Mouse (Mus musculus) A20 (cell line): Measurements from ENCODE around the gene Hyal2.

ENCODE experiments used
- DNase-seq: peaks from one replicate; pipeline ENCODE4 v3.0.0-alpha.2; 2011; ENCODE audit warnings: low read depth, low spot score

Gene Hyal2

GRCm38 (mm10) chr9:107545602-107546001, 22.1 kb upstream of the Hyal2 start:
- DNase-seq = peak; percentile 74

GRCm38 (mm10) chr9:107547026-107547425, 20.7 kb upstream of the Hyal2 start, which contains the start of gene Zmynd10:
TSS of gene Zmynd10 (plus strand) at chr9:107547298.
- peak; percentile 94 for DNase-seq

DNA sequence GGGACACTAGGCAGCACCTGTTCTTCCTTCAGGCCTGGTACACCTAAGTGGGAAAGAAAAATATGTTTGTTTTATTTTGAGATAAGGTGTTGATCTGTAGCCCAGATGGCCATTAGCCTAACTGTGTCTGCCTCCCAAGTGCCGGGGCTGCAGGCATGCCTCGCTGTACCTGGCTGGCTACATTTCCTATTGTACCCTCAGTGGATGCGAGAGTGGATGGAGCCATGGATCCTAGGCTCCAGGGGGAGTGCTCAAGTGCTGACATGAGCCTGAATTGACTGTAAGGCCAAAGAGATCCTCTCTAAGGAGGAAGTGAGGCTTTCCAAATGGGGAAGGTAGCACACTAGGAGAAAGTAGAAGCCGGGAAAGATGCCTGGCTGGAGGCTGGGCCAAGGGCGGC, 19.8 kb upstream of the Hyal2 start:
- no peak for DNase-seq

- DNase-seq = no peak
These were observed 18.9 kb upstream of the Hyal2 start for GRCm38 (mm10) chr9:107548820-107549219.

DNA sequence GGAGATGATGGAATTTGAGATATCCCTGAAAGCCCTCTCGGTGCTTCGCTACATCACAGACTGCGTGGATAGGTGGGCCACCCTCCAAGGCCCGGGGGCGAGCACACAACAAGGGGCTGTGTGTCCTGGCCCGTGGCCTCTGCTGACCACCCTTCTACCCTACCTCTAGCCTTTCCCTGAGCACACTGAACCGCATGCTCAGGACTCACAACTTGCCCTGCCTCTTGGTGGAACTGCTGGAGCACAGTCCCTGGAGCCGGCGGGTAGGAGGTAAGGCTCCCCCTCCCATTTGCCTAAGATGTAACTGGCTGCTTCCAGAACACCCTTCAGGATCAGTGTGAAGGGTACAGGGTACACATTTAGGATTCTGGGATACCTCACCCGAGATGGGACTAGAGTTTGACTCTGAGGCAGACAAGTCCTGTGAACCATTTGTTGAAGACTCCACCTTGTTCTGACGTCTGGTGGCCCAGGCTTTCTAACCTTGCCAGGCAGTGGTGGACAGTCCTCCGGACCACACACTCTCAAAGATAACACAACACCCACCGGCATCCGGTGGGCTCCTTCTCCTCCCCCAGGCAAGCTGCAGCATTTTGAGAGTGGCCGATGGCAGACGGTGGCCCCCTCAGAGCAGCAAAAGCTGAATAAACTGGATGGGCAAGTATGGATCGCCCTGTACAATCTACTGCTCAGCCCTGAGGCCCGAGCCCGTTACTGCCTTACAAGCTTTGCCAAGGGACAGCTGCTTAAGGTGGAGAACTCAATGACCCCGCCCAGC, 18.3 kb upstream of the Hyal2 start:
- no peak for DNase-seq

GRCm38 (mm10) chr9:107550491-107551116, 17.1 kb upstream of the Hyal2 start:
- no peak for DNase-seq

GRCm38 (mm10) chr9:107551117-107551889, 16.4 kb upstream of the Hyal2 start, which contains the start of gene Rassf1:
TSS of gene Rassf1 (plus strand) at chr9:107551555.
- DNase-seq = no peak

DNA sequence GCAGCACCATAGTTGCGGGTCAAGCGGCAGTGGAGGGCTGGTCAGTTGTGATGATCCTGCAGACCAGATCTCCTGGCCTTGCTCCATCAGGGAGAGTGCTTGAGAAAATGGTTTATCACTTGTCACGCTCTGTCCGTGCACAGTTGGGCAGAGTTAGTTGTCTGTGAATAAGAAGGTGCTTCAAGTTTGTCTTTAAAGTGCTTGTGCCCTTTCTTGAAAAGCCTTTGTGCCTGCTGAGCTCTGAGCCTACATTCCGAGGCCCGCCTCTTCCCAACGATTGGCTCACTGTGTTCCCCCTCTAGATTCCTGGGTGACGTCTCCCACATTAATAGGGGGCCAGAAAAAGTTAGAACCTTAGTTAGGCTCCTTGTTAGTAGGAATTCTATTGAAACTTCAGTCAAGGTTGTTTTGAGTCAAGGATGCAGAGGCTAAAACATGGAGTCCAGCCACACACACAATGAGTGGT, 15.8 kb upstream of the Hyal2 start:
- no peak for DNase-seq

DNA sequence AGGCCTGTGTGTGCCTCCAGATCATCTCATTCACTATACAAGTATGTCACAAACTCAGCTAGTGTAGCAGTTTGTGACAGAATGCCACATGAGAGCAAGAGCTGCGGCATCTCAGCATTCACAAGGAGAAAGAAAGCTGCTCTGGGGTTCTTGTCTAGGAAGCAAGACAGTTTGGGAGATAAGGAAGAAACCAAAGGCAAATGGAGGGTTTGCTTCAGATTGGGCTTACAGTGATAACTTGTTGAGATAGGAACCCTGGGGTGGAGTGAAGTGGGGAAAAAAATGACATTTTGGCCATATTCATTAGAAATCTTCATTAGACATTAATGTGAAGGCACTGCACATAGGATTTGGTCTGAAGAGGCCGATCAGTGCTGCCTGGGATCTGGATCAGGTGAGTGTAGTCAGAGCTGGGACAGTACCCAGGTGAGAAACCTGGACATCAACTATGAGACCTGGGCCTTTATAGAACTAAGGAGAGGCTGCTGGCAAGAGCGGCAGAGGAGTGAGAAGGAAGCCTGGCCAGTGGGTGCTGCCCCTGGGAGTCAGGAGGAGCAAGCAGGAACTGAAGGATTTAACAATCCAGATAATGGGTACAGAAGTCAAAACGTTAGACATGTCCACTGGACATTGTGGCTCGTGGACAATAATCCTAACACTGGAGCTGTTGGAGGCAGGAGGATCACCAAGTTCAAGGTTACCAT, 14.9 kb upstream of the Hyal2 start:
- no peak for DNase-seq

DNA sequence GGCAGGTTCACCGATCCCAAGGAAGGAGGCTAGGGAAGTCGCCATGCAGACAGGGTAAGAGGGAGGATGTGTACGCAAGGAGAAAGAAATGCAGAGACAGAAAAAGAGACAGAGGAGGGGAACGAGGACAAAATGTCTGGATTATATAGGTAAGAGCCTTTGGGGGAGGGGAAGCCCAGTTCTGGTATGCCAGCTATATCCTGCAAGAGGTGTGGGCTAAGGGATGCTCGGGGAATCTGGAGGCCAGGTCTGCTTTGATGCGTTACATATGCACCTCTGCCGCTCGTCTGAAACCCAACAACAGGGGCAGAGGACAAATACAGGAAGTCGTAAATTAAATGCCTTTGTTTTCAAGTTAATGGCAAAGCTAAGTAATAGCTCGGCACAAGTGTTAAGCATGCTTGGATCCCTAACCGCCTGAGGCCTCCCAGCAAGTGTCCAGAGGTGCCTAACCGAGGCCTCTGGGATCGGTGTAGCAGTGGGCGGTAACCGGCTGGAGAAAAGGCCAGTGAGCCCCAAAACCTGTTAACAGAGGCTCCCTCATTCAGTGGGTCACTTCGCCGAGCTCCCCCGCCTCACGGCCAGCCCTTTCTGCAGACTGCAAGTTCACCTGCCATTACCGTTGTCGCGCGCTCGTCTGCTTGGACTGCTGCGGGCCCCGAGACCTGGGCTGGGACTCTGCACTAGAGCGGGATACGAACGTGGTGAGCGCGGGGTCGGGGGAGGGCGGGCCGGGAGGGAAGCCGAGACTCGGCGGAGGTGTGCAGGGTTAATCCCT, 14.0 kb upstream of the Hyal2 start:
- peak; percentile 62 for DNase-seq

DNA sequence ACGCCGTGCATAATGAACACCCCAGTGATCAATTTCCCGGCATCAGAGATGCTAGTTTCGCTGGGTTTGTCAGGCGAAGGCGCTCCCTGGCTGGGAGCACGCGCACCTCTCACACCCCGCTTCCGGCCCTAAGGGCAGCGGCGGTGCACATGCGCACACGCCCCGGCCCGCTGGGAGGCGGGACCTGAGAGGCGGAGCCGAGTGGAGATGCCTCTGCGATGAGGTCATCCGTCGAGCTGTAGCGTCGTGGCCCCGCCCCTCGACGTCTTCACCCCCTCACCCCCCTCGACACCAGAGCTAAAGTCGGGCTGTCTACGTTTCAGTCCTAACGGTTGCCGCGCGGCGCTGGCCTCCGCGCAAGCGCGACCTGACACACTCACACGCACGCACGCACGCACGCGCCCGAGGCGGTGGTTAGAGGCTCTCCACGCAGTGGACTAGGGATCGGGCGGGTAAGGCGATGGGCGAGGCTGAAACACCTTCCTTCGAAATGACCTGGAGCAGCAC, 13.4 kb upstream of the Hyal2 start:
- peak; percentile 100 for DNase-seq

- DNase-seq = no peak
These were observed 12.7 kb upstream of the Hyal2 start for GRCm38 (mm10) chr9:107555031-107555457.

GRCm38 (mm10) chr9:107555701-107556100, 12.0 kb upstream of the Hyal2 start:
- DNase-seq = no peak

- no peak for DNase-seq
These were observed 11.4 kb upstream of the Hyal2 start for GRCm38 (mm10) chr9:107556346-107556745.

- DNase-seq = peak; percentile 96
These were observed 4.6 kb upstream of the Hyal2 start, which contains the start of gene Tusc2 for GRCm38 (mm10) chr9:107563029-107563581. TSS of gene Tusc2 (plus strand) at chr9:107563255.

DNA sequence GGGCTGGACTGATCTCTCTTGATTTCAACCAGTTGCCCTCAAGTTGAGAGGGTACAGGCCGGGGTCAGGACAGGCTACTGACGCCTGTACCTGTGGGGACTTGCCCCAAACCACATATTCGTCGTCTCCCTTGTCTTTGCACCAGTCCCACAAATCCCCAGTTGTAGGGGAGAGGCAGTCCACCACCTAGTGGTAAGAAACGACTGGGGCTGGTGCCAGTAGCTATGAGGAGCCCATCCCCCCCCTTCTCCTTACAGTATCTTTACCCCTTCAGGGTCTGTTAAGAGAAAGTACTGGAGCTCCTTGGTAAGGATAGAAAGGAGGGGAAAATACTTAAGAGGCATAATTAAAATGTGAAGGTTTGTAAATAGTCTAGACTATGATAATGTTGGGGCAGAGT, 2.2 kb upstream of the Hyal2 start:
- DNase-seq = peak; percentile 50

DNA sequence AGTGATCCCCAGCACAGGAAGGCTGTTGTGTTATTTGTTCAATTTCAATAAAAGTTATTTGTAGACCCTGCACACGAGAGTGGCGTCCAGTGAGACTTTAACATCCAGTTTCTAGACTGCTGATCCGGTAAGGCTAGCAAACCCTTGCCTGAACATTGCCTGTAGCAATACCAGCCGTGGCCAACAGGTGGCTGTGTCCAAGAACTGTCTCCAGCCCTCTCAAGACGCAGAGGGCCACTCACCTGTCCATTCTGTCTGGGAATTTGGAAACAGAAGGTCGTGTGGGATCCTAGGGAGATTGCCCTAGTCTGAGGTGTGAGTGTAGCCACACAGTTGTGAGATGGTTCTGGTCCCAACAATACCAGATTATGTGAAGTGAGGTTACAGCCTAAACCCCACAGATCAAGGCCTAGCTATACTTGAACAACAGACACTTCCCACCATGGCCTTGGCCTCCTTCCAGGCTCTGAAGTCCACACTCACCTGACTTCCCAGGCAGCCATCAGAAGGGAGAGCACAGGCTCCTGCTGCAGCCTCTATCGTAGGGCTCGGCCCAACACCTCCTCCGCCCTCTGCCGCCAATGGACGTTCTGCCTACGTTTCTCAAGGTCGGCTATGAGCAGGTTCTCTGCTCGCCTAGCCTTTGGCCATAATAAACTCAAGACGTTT, 1.6 kb upstream of the Hyal2 start:
- DNase-seq = peak; percentile 82

- no peak for DNase-seq
These were observed 890 bp upstream of the Hyal2 start for GRCm38 (mm10) chr9:107566855-107567254.
